Mouse (Mus musculus) neural tube, embryonic 11.5 days (tissue): Measurements from ENCODE around the gene Adam11. TPM values are rescaled to one million over a fixed set of nuclear protein-coding genes. Genes with fewer than 3 reads are reported as not detected.

Experiments
- ATAC-seq: fragments of 200-750 bp; cut with Nextera tagmentation; 2 replicates; pipeline ENCODE4 v1.8.0; 2017; ENCODE audit warnings: moderate number of reproducible peaks, mild to moderate bottlenecking, moderate TSS enrichment, moderate library complexity; ENCODE audit not compliant: insufficient read depth, low FRiP score, low TSS enrichment
- DNase-seq: peaks from one replicate; pipeline ENCODE4 v3.0.0-alpha.2; 2015; ENCODE audit warnings: low spot score
- H3K27ac ChIP-seq: fragments of 300-500 bp; sonication (generic); 2 replicates; pipeline ENCODE4 v1.5.1; 2014; ENCODE audit warnings: low read depth, mild to moderate bottlenecking, low read length
- H3K27me3 ChIP-seq: fragments of 300-500 bp; sonication (generic); 2 replicates; pipeline ENCODE4 v1.6.1; 2014; ENCODE audit warnings: mild to moderate bottlenecking, low read length, mixed read lengths; ENCODE audit not compliant: control insufficient read depth, insufficient read depth
- H3K36me3 ChIP-seq: fragments of 300-500 bp; sonication (generic); 2 replicates; pipeline ENCODE4 v1.6.1; 2014; ENCODE audit warnings: mild to moderate bottlenecking, low read length, moderate library complexity, mixed read lengths; ENCODE audit not compliant: control insufficient read depth, insufficient read depth
- H3K4me1 ChIP-seq: fragments of 300-500 bp; sonication (generic); 2 replicates; pipeline ENCODE4 v1.6.1; 2014; ENCODE audit warnings: low read length, mixed read lengths; ENCODE audit not compliant: control insufficient read depth, insufficient read depth
- H3K4me2 ChIP-seq: fragments of 300-500 bp; sonication (generic); 2 replicates; pipeline ENCODE4 v1.6.1; 2014; ENCODE audit warnings: low read depth, mild to moderate bottlenecking, moderate library complexity
- H3K4me3 ChIP-seq: fragments of 300-500 bp; sonication (generic); 2 replicates; pipeline ENCODE4 v1.5.1; 2014; ENCODE audit warnings: low read depth, low read length
- H3K9ac ChIP-seq: fragments of 300-500 bp; sonication (generic); 2 replicates; pipeline ENCODE4 v1.6.1; 2014; ENCODE audit warnings: mild to moderate bottlenecking, low read length
- H3K9me3 ChIP-seq: fragments of 300-500 bp; sonication (generic); 2 replicates; pipeline ENCODE4 v1.6.1; 2016; ENCODE audit warnings: low read length; ENCODE audit not compliant: control insufficient read depth
- WGBS: fragments of 180-500 bp; shearing (Covaris S2); extraction: QIAGEN DNeasy Blood & Tissue Kit; methylation state at CpG from one replicate; pipeline ENCODE4 v1.1.7; 2014; 5-methylcytosine and 5-hydroxymethylcytosine counted together
- polyA plus RNA-seq: library from polyadenylated mRNA; unstranded; fragments of >200 nt; fragmentation: Nextera tagmentation; extraction: Ambion mirVana; gene quantifications from 2 replicates; pipeline ENCODE4 v1.2.1, GENCODE M21; 2014

Gene Adam11
- polyA plus RNA-seq, 1 experiment from 2014 or later, result 23.2 TPM

DNA sequence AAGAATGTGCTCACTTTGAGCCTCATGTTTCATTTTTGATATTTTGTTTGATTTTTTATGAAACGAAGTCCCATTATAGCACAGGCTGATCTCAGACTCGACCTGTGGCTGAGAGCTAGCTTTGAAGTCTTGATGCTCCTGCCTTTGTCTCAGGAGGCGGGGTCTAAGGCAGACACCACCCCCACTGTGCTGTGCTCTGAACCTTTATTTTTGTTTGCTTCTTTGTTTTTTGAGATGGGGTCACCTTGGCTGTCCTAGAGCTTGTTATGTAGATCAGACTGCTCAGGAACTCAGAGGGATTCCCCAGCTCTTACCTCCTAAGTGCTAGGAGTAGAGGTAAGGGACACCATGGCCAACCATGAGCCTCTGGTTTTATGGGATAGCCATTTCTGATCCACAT lies 59.2 kb downstream of the Adam11 start:
- no peak overlapping the region for H3K4me2 ChIP-seq
- H3K27me3 ChIP-seq, result no peaks in the 10 kb centered on the region
- no peak overlapping the region for H3K9ac ChIP-seq
- no peak for DNase-seq
- no peak overlapping the region for H3K27ac ChIP-seq
- no peaks in the 10 kb centered on the region for H3K36me3 ChIP-seq
- H3K9me3 ChIP-seq, result no peaks in the 10 kb centered on the region
- WGBS, result 11% methylated on average over 3 of the region's 3 CpGs
- no peak overlapping the region for H3K4me3 ChIP-seq
- ATAC-seq, result no peak
- H3K4me1 ChIP-seq, result peaks cover 8% of the 10 kb centered on the region; the same call in 1 of the 2 replicates

DNA sequence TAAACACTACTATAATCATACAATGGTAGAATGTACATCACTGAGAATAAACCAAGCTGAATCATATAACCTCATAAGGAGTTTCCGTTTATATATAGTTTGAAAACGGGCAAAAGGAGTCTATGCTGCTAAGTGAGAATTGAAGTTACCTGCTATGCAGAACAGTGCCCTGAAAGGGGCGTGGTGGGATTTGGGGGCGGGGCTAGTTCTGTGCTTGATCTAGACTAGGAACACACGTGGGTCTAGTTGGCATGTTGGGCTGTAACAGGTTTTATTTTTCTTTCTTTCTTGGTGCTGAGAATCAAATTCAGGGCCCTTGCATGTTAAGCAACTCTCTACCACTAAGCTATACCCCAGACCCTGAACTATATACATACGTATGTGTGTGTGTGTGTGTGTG lies 60.0 kb downstream of the Adam11 start:
- Histone ChIP-seq H3K9me3 (no peaks in the 10 kb centered on the region), H3K36me3 (no peaks in the 10 kb centered on the region), H3K4me3 (no peak overlapping the region), H3K27me3 (no peaks in the 10 kb centered on the region), H3K4me1 (peaks cover 8% of the 10 kb centered on the region; the same call in 1 of the 2 replicates), H3K27ac (no peak overlapping the region), H3K9ac (no peak overlapping the region), H3K4me2 (no peak overlapping the region)
- DNase-seq (no peak), ATAC-seq (no peak)
- 62% methylated on average over 6 of the region's 6 CpGs for WGBS

DNA sequence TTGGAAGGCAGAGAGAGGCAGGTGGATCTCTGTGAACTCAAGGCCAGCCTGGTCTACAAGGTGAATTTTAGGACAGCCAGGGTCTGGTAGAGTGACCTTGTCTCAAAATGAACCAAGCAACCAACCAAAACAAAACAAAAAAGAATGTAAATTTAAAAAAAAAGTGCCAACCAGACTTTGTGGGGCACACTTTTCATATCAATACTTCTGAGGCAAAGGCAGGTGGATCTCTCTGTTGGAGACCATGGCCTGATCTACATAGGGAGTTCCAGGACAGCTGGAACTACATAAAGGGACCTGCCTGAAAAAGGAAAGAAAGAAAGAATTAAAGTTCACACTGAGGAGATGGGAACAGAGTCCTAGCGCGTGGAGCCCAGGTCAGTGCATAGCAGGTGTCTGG lies 65.2 kb downstream of the Adam11 start:
- H3K36me3 ChIP-seq, result no peaks in the 10 kb centered on the region

DNA sequence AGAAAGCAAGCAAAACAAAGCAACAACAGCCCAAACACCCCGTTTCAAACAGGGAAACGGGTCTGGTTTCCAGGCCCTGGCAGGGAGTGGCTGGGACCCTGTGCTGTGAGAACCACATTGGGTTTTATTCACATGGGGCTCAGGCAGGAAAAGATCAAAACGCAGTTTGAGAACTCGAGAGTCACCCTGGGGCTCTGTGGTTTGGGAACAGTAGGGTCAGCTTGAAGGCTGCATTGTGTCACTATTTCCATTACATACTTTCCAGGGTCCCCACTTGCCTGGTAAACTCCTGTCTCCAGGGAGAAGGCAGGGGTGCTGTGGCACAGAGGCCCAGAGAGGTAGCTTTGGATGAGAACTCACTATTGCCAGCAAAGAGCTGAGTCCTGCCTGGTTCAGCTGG lies 65.9 kb downstream of the Adam11 start:
- no peak overlapping the region for H3K9ac ChIP-seq

More for the DNA sequence above, 65.2 kb downstream of the Adam11 start:
- H3K4me3 ChIP-seq, result no peak overlapping the region
- ATAC-seq (no peak), DNase-seq (no peak)
- no peak overlapping the region for H3K9ac ChIP-seq
- H3K27ac ChIP-seq, result no peak overlapping the region
- 61% methylated on average over 2 of the region's 2 CpGs for WGBS
- no peaks in the 10 kb centered on the region for H3K27me3 ChIP-seq
- H3K4me2 ChIP-seq, result no peak overlapping the region
- no peaks in the 10 kb centered on the region for H3K9me3 ChIP-seq
- no peaks in the 10 kb centered on the region for H3K4me1 ChIP-seq

More for the DNA sequence above, 65.9 kb downstream of the Adam11 start:
- no peak overlapping the region for H3K27ac ChIP-seq
- no peak overlapping the region for H3K4me2 ChIP-seq
- H3K27me3 ChIP-seq, result no peaks in the 10 kb centered on the region
- no peaks in the 10 kb centered on the region for H3K9me3 ChIP-seq
- no peak for DNase-seq
- WGBS, result 58% methylated on average over 4 of the region's 4 CpGs
- H3K36me3 ChIP-seq, result no peaks in the 10 kb centered on the region
- H3K4me3 ChIP-seq, result no peak overlapping the region
- H3K4me1 ChIP-seq, result no peaks in the 10 kb centered on the region
- no peak for ATAC-seq

Other genes starting within 250 kb of the Adam11 start
- gene Gpatch8, start 205.0 kb upstream of the Adam11 start, polyA plus RNA-seq, result 45.4 and 46.1 TPM in 2 replicates
- 7.1 and 9.9 TPM in 2 replicates for gene Gm11627, start 182.0 kb upstream of the Adam11 start, polyA plus RNA-seq
- gene Fzd2, start 157.0 kb upstream of the Adam11 start, polyA plus RNA-seq, result 37.3 and 40.4 TPM in 2 replicates
- 0.84 and 0.89 TPM in 2 replicates for gene Meioc, start 97.7 kb upstream of the Adam11 start, polyA plus RNA-seq
- 53.8 and 55.9 TPM in 2 replicates for gene Ccdc43, start 63.7 kb upstream of the Adam11 start, polyA plus RNA-seq
- gene Gjc1, start 58.3 kb downstream of the Adam11 start, polyA plus RNA-seq, result 78.5 and 80.3 TPM in 2 replicates
- gene Higd1b, start 74.4 kb downstream of the Adam11 start, polyA plus RNA-seq, result not detected in 2 replicates
- 239 and 255 TPM in 2 replicates for gene Eftud2, start 119.5 kb downstream of the Adam11 start, polyA plus RNA-seq
- gene Ccdc103, start 119.8 kb downstream of the Adam11 start, polyA plus RNA-seq, result 1.7 and 1.9 TPM in 2 replicates
- gene Fam187a, start 123.7 kb downstream of the Adam11 start, polyA plus RNA-seq, result not detected in 2 replicates
- 0.12 and 0.20 TPM in 2 replicates for gene Gfap, start 139.5 kb downstream of the Adam11 start, polyA plus RNA-seq
- gene Kif18b, start 163.7 kb downstream of the Adam11 start, polyA plus RNA-seq, result 5.1 and 6.6 TPM in 2 replicates
- 2.9 and 4.0 TPM in 2 replicates for gene C1ql1, start 185.2 kb downstream of the Adam11 start, polyA plus RNA-seq